8 mouse cellular contexts compared by ENCODE assay signal in genomic region chr7:73539116-73539682, GRCm38 (mm10). TPM values are rescaled to one million over a fixed set of nuclear protein-coding genes. Genes with fewer than 3 reads are reported as not detected.
A peak's percentile ranks its signal among the peaks of the same experiment; 100 is the strongest.
DNase-seq lines count a peak whose midpoint lies in the region; ATAC-seq lines count a peak whose summit lies in the region.

No protein-coding gene starts in this region.

- peak overlapping the region; percentile 58 for H3K4me3 ChIP-seq in heart, embryonic 16.5 days (ENCODE audit: low read length)
- H3K4me3 ChIP-seq in hindbrain, embryonic 12.5 days = peak overlapping the region; percentile 32
- H3K4me3 ChIP-seq in midbrain, embryonic 14.5 days (replicated peaks; ENCODE audit: low read depth, low read length) = peak overlapping the region; percentile 47

- no peaks in the 10 kb centered on the region for H3K9me3 ChIP-seq in heart, embryonic 16.5 days (replicated peaks; ENCODE audit: control insufficient read depth, low read length)
- no peaks in the 10 kb centered on the region for H3K9me3 ChIP-seq in hindbrain, embryonic 12.5 days (replicated peaks)
- H3K9me3 ChIP-seq in midbrain, embryonic 14.5 days (ENCODE audit: control insufficient read depth, low read length) = no peaks in the 10 kb centered on the region

- H3K27ac ChIP-seq in heart, embryonic 16.5 days (ENCODE audit: low read length) = peak overlapping the region; percentile 83
- peak overlapping the region; percentile 64 for H3K27ac ChIP-seq in hindbrain, embryonic 12.5 days
- peak overlapping the region; percentile 60 for H3K27ac ChIP-seq in midbrain, embryonic 14.5 days (replicated peaks; ENCODE audit: low read depth, low read length)

- peak overlapping the region; percentile 86 for H3K4me2 ChIP-seq in heart, embryonic 16.5 days (ENCODE audit: low read depth, low read length)
- H3K4me2 ChIP-seq in hindbrain, embryonic 12.5 days (replicated peaks) = peak overlapping the region; percentile 65
- peak overlapping the region; percentile 85 for H3K4me2 ChIP-seq in midbrain, embryonic 14.5 days (ENCODE audit: low read length)

- WGBS in heart, embryonic 16.5 days = 17% methylated on average over 2 of the region's 2 CpGs
- 21% methylated on average over 2 of the region's 2 CpGs for WGBS in hindbrain, embryonic 12.5 days
- WGBS in midbrain, embryonic 14.5 days = 19% methylated on average over 2 of the region's 2 CpGs

- H3K9ac ChIP-seq in heart, embryonic 16.5 days (ENCODE audit: low read length) = peak overlapping the region; percentile 81
- H3K9ac ChIP-seq in hindbrain, embryonic 12.5 days = peak overlapping the region; percentile 60
- H3K9ac ChIP-seq in midbrain, embryonic 14.5 days (replicated peaks; ENCODE audit: low read length) = no peak overlapping the region; the same call in 1 of the 2 replicates

- intact Hi-C loops in heart, postnatal 10 days (cut with DNase I) = no loop called here

- no peak for ATAC-seq in heart, embryonic 16.5 days (replicated peaks; ENCODE audit: extremely low read depth, insufficient read depth, low FRiP score)
- ATAC-seq in hindbrain, embryonic 12.5 days (ENCODE audit: low FRiP score) = no peak
- ATAC-seq in midbrain, embryonic 14.5 days (ENCODE audit: low FRiP score, low TSS enrichment) = no peak

- peaks cover 8% of the 10 kb centered on the region for H3K36me3 ChIP-seq in heart, embryonic 16.5 days (ENCODE audit: control insufficient read depth, insufficient read depth)
- H3K36me3 ChIP-seq in hindbrain, embryonic 12.5 days = peaks cover 2% of the 10 kb centered on the region; the same call in 1 of the 2 replicates
- H3K36me3 ChIP-seq in midbrain, embryonic 14.5 days (ENCODE audit: control insufficient read depth, insufficient read depth, low read length) = 0 out of 2 replicates have a peak, but pooled peaks cover 3% of the 10 kb centered on the region

- H3K27me3 ChIP-seq in heart, embryonic 16.5 days (ENCODE audit: control insufficient read depth, insufficient read depth, low read length) = no peaks in the 10 kb centered on the region
- no peaks in the 10 kb centered on the region for H3K27me3 ChIP-seq in hindbrain, embryonic 12.5 days
- H3K27me3 ChIP-seq in midbrain, embryonic 14.5 days (ENCODE audit: control insufficient read depth, insufficient read depth, low read length) = no peaks in the 10 kb centered on the region

- no peak for DNase-seq in heart, postnatal 10 days
- peak; percentile 48 for DNase-seq in NIH3T3 (ENCODE audit: low read depth)
- DNase-seq in midbrain, embryonic 14.5 days = peak; percentile 70
- DNase-seq in urinary bladder, adult 18-20 months (ENCODE audit: low spot score in 2 of 2) = no peak
- no peak for DNase-seq in urinary bladder, postnatal 14 days (ENCODE audit: low spot score)
- no peak for DNase-seq in right cerebral cortex, postnatal 14 days

- peaks cover 23% of the 10 kb centered on the region for H3K4me1 ChIP-seq in heart, embryonic 16.5 days (ENCODE audit: control insufficient read depth, insufficient read depth, low read length)
- peaks cover 17% of the 10 kb centered on the region for H3K4me1 ChIP-seq in hindbrain, embryonic 12.5 days
- H3K4me1 ChIP-seq in midbrain, embryonic 14.5 days (ENCODE audit: control insufficient read depth, insufficient read depth, low read length) = peaks cover 12% of the 10 kb centered on the region

RNA-seq across cellular contexts. Expression of gene Chd2, which starts 2.4 kb away (rescaled TPM):
- 33.1 and 36.5 TPM in 2 replicates for polyA plus RNA-seq in heart, embryonic 16.5 days (2015; fragmentation: Nextera tagmentation; extraction: Ambion mirVana)
- total RNA-seq in heart, postnatal 10 days (2021) = 10 to 100 TPM; 62.3 to 63.3 TPM
- polyA plus RNA-seq in hindbrain, embryonic 12.5 days (2016; fragmentation: Nextera tagmentation; extraction: Ambion mirVana) = 63.6 and 67.9 TPM in 2 replicates
- polyA plus RNA-seq in midbrain, embryonic 14.5 days (2014; fragmentation: Nextera tagmentation; extraction: Ambion mirVana) = 35.9 and 49.8 TPM in 2 replicates

Comparison
In these comparisons a context has a peak if more than half of its experiments do, and no peak if none do; other contexts are left out.
1. DNase-seq: peak in NIH3T3 (single experiment) and midbrain, embryonic 14.5 days (single experiment); none in heart, postnatal 10 days (0 of 2), urinary bladder, adult 18-20 months (0 of 2), urinary bladder, postnatal 14 days (single experiment) and right cerebral cortex, postnatal 14 days (single experiment).
2. Peak in every context shown above with its lines, with median percentiles within 50 percentile points of each other: H3K27ac ChIP-seq, H3K4me2 ChIP-seq and H3K4me3 ChIP-seq.